Mouse (Mus musculus) lung, adult 2 months (tissue): ENCODE measurements at regions not wholly inside any gene's neighbourhood (a gene's known extent, or its start where the extent isn't known, plus 50 kb on each side); places are given as distances from the start of the nearest gene placed in this dataset.

Experiments
- CTCF ChIP-seq: fragments of 200-500 bp; IDR thresholded peaks from 2 replicates; pipeline ENCODE4 v1.5.1; 2011; ENCODE audit warnings: mild to moderate bottlenecking, low read length, control low read depth; ENCODE audit not compliant: insufficient read depth
- POLR2A ChIP-seq: fragments of 200-500 bp; IDR thresholded peaks from 2 replicates; pipeline ENCODE4 v1.6.1; 2011; ENCODE audit warnings: low read depth, mild to moderate bottlenecking, control low read depth, low read length, borderline replicate concordance; ENCODE audit errors: extremely low read depth

- no peak for TF ChIP-seq CTCF
- TF ChIP-seq POLR2A: no peak
These were observed 632.2 kb upstream of the 2610301B20Rik start for GRCm38 (mm10) chr4:10242117-10242516.
